Mouse (Mus musculus) left cerebral cortex, postnatal 4 days (tissue): ENCODE results near the gene Ap2b1. TPM values are rescaled to one million over a fixed set of nuclear protein-coding genes. Genes with fewer than 3 reads are reported as not detected.

Experiments used
- DNase-seq: peaks from one replicate; pipeline ENCODE4 v3.0.0-alpha.2; 2022
- intact Hi-C: fragments of 180-260 bp; cut with DNase I; formaldehyde crosslinking; loops from one replicate; pipeline ENCODE4 v1.15.1; 2025
- total RNA-seq, 2 experiments: library from RNA; stranded (reverse); gene quantifications; 2 replicates each; pipeline ENCODE4 v1.2.3; 2021

Ap2b1 gene
- total RNA-seq, 2 experiments from 2014 or later, result 283 to 311 TPM

GRCm38 (mm10) chr11:83439426-83440060 lies 140.7 kb downstream of the Ap2b1 start:
- no peak for DNase-seq
- intact Hi-C loops, result no loop called here

- DNase-seq, result peak; percentile 91
Observed at GRCm38 (mm10) chr11:83440081-83441064, 141.5 kb downstream of the Ap2b1 start.

GRCm38 (mm10) chr11:83441235-83441634 lies 142.4 kb downstream of the Ap2b1 start:
- peak; percentile 38 for DNase-seq
- intact Hi-C loops, result no loop called here

More at GRCm38 (mm10) chr11:83440081-83441064, 141.5 kb downstream of the Ap2b1 start:
- intact Hi-C loops, result no loop called here

- intact Hi-C loops, result no loop called here
- peak; percentile 79 for DNase-seq
Observed at GRCm38 (mm10) chr11:83442596-83443267, 143.9 kb downstream of the Ap2b1 start.

GRCm38 (mm10) chr11:83443824-83444223 lies 145.0 kb downstream of the Ap2b1 start:
- DNase-seq, result no peak
- intact Hi-C loops, result no loop called here

- no peak for DNase-seq
- intact Hi-C loops, result no loop called here
Observed at GRCm38 (mm10) chr11:83445001-83445400, 146.2 kb downstream of the Ap2b1 start.

GRCm38 (mm10) chr11:83447612-83448011 lies 148.8 kb downstream of the Ap2b1 start:
- DNase-seq, result no peak
- intact Hi-C loops, result no loop called here

GRCm38 (mm10) chr11:83448021-83448926 lies 149.4 kb downstream of the Ap2b1 start:
- intact Hi-C loops, result no loop called here
- no peak for DNase-seq

GRCm38 (mm10) chr11:83448927-83449236 lies 150.1 kb downstream of the Ap2b1 start:
- intact Hi-C loops, result no loop called here
- peak; percentile 45 for DNase-seq

- intact Hi-C loops, result no loop called here
- DNase-seq, result no peak
Observed at GRCm38 (mm10) chr11:83449298-83449697, 150.5 kb downstream of the Ap2b1 start.

GRCm38 (mm10) chr11:83450550-83450949 lies 151.7 kb downstream of the Ap2b1 start:
- no peak for DNase-seq
- intact Hi-C loops, result no loop called here

GRCm38 (mm10) chr11:83451281-83451680 lies 152.5 kb downstream of the Ap2b1 start:
- intact Hi-C loops, result no loop called here
- DNase-seq, result no peak

GRCm38 (mm10) chr11:83454548-83454947 lies 155.7 kb downstream of the Ap2b1 start:
- intact Hi-C loops, result no loop called here
- no peak for DNase-seq

Other genes starting within 250 kb of the Ap2b1 start
- gene Slfn2, start 233.9 kb upstream of the Ap2b1 start, total RNA-seq, result under 1 TPM; 0.42 to 0.68 TPM
- gene Slfn1, start 182.2 kb upstream of the Ap2b1 start, total RNA-seq, result not detected
- gene Slfn4, start 123.8 kb upstream of the Ap2b1 start, total RNA-seq, result under 1 TPM in 1 of 2 experiments, not detected in 1; 0.18 TPM
- under 1 TPM; 0.26 to 0.50 TPM for gene Slfn3, start 107.7 kb upstream of the Ap2b1 start, total RNA-seq
- not detected for gene Slfn14, start 12.3 kb upstream of the Ap2b1 start, total RNA-seq
- 10 to 100 TPM; 12.1 to 17.5 TPM for gene Pex12, start 3.6 kb downstream of the Ap2b1 start, total RNA-seq
- 100 to 1,000 TPM; 121 to 122 TPM for gene Rasl10b, start 110.1 kb downstream of the Ap2b1 start, total RNA-seq
- gene Gas2l2, start 130.4 kb downstream of the Ap2b1 start, total RNA-seq, result under 1 TPM; 0.48 to 0.74 TPM
- under 1 TPM in 1 of 2 experiments, not detected in 1; 0.50 TPM for gene 1700020L24Rik, start 138.7 kb downstream of the Ap2b1 start, total RNA-seq
- gene Mmp28, start 164.0 kb downstream of the Ap2b1 start, total RNA-seq, result 1 to 10 TPM; 4.3 to 5.1 TPM
- 10 to 100 TPM; 88.1 to 90.1 TPM for gene Taf15, start 174.1 kb downstream of the Ap2b1 start, total RNA-seq
- not detected for gene Heatr9, start 223.2 kb downstream of the Ap2b1 start, total RNA-seq
- gene Ccl5, start 231.5 kb downstream of the Ap2b1 start, total RNA-seq, result not detected